Mouse (Mus musculus): ENCODE measurements at regions not wholly inside any gene's neighbourhood (a gene's known extent, or its start where the extent isn't known, plus 50 kb on each side); places are given as distances from the start of the nearest gene placed in this dataset.

- peak; percentile 11 for DNase-seq (ENCODE audit: low read depth, low spot score)
Measured at GRCm38 (mm10) chr6:79335131-79335530, 482.6 kb upstream of the Gm20594 start.

Data from telencephalon, adult 2 months (tissue).